Mouse (Mus musculus): Measurements from ENCODE around the gene Zfp316. TPM values are rescaled to one million over a fixed set of nuclear protein-coding genes. Genes with fewer than 3 reads are reported as not detected.

Gene Zfp316
- polyA plus RNA-seq, 1 experiment from 2014 or later = 1.5 TPM

DNA sequence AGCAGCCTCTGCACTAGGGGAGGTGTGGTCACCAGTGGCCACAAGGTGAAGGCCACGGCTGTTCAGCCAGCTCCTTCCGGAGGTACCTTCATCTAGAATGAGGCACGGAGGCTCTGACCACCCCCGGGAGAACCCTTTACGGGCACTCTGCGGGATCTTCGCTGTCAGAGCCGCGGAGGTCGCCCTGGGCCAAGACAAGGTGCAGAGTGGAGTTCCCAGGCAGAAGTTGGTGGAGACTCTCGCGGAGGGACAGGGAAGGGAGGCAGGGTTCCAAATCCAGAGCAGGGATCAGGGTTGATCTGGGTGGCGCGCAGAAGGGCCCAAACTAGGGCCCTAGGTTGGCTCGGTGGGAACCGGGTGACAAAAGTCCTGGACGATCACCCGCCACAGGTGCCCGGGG is 23.1 kb upstream of the Zfp316 start:
- no peaks in the 10 kb centered on the region for H3K36me3 ChIP-seq (ENCODE audit: control insufficient read depth, insufficient read depth)
- WGBS = 5% methylated on average over 14 of the region's 19 CpGs
- H3K4me3 ChIP-seq (ENCODE audit: low read length) = peak overlapping the region; percentile 56
- no peak overlapping the region for H3K27ac ChIP-seq (ENCODE audit: low read length)
- ATAC-seq (replicated peaks; ENCODE audit: extremely low read depth, insufficient read depth, low FRiP score) = no peak
- H3K4me1 ChIP-seq (ENCODE audit: control insufficient read depth, insufficient read depth, low read length) = peaks cover 15% of the 10 kb centered on the region
- peak overlapping the region; percentile 73 for H3K4me2 ChIP-seq (ENCODE audit: low read depth, low read length)
- H3K9ac ChIP-seq (ENCODE audit: low read length) = peak overlapping the region; percentile 58
- 0 out of 2 replicates have a peak, but pooled peaks cover 2% of the 10 kb centered on the region for H3K9me3 ChIP-seq (replicated peaks; ENCODE audit: control insufficient read depth, low read length)
- H3K27me3 ChIP-seq (ENCODE audit: control insufficient read depth, insufficient read depth, low read length) = peaks cover 65% of the 10 kb centered on the region

DNA sequence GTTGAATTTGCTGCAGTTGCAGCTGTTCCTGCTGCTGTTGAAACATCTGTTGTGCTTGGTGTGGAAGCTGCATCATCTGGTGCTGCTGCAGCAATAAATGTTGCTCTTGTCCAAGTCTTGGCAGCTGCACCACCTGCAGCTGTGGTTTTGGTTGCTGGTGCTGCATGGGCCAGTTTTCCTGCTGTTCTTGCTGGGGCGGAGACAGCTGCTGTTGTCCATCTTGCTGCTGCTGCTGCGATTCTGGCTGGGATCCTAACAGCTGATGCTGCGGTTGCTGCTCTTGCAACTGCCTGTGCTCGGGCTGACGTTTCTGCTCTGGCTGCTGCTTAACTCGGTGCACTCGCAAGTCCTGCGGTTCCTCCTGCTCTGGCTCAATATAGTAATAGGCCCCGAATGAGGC is 19.5 kb upstream of the Zfp316 start:
- peaks cover 16% of the 10 kb centered on the region for H3K4me1 ChIP-seq (ENCODE audit: control insufficient read depth, insufficient read depth, low read length)
- 61% methylated on average over 9 of the region's 9 CpGs for WGBS
- ATAC-seq (replicated peaks; ENCODE audit: extremely low read depth, insufficient read depth, low FRiP score) = no peak
- no peak overlapping the region for H3K4me2 ChIP-seq (ENCODE audit: low read depth, low read length)
- H3K4me3 ChIP-seq (ENCODE audit: low read length) = no peak overlapping the region
- no peaks in the 10 kb centered on the region for H3K36me3 ChIP-seq (ENCODE audit: control insufficient read depth, insufficient read depth)
- H3K9me3 ChIP-seq (replicated peaks; ENCODE audit: control insufficient read depth, low read length) = no peaks in the 10 kb centered on the region
- no peak overlapping the region for H3K27ac ChIP-seq (ENCODE audit: low read length)
- H3K27me3 ChIP-seq (ENCODE audit: control insufficient read depth, insufficient read depth, low read length) = peaks cover 85% of the 10 kb centered on the region
- no peak overlapping the region for H3K9ac ChIP-seq (ENCODE audit: low read length)

DNA sequence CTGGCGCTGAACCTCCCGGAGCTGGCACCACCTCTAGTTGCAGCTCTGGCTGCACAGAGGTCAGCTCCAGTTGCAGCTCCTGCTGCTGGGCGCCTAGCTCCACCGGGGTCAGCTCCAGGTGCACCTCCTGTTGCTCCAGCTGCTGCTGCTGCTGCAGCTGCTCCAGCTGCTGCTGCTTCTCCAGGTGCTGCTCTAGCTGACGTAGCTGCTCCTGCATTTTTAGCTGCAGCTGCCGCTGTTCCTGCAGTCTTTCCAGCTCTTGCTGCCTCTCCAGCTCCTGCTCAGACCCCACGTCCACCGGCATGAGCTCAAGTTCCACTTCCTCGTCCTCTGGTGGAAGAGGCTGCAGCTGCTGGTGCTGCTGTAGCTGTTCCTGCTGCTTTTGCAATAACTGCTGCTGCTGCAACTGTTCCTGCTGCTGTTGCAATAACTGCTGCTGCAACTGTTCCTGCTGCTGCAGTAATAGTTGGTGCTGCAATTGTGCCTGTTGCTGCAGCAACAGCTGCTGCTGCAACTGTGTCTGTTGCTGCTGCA is 18.6 kb upstream of the Zfp316 start:
- H3K36me3 ChIP-seq (ENCODE audit: control insufficient read depth, insufficient read depth) = no peaks in the 10 kb centered on the region
- peaks cover 78% of the 10 kb centered on the region for H3K27me3 ChIP-seq (ENCODE audit: control insufficient read depth, insufficient read depth, low read length)
- 13% methylated on average over 9 of the region's 9 CpGs for WGBS
- H3K9ac ChIP-seq (ENCODE audit: low read length) = peak overlapping the region; percentile 10; the same call in 1 of the 2 replicates
- no peak overlapping the region for H3K27ac ChIP-seq (ENCODE audit: low read length)
- H3K4me1 ChIP-seq (ENCODE audit: control insufficient read depth, insufficient read depth, low read length) = peaks cover 11% of the 10 kb centered on the region
- no peaks in the 10 kb centered on the region for H3K9me3 ChIP-seq (replicated peaks; ENCODE audit: control insufficient read depth, low read length)
- peak overlapping the region; percentile 47 for H3K4me3 ChIP-seq (ENCODE audit: low read length)
- peak overlapping the region; percentile 63 for H3K4me2 ChIP-seq (ENCODE audit: low read depth, low read length)
- no peak for ATAC-seq (replicated peaks; ENCODE audit: extremely low read depth, insufficient read depth, low FRiP score)

DNA sequence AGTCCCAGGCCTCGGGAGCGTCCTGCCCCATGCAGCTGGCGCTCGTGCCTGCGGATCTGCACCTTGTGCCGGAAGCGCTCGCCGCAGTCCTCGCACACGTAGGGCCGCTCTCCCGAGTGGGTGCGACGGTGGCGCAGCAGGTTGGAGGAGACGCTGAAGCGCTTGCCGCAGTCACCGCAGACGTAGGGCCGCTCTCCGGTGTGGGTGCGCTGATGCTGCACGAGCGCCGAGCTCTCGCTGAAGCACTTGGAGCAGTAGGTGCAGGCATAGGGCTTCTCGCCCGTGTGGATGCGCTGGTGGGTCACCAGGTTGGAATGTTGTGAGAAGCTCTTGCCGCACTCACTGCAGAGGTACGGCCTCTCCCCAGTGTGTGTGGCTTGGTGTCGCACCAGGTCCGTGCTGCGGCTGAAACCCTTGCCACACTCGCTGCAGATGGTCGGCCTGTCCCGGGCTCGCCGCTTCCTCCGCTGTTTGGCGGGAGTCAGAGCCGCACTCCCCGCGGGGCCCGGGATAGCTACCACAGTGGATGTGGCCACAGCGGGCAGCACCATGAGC is 18.0 kb upstream of the Zfp316 start:
- peak overlapping the region; percentile 47 for H3K4me3 ChIP-seq (ENCODE audit: low read length)
- no peaks in the 10 kb centered on the region for H3K9me3 ChIP-seq (replicated peaks; ENCODE audit: control insufficient read depth, low read length)
- H3K27me3 ChIP-seq (ENCODE audit: control insufficient read depth, insufficient read depth, low read length) = peaks cover 72% of the 10 kb centered on the region
- no peak overlapping the region for H3K27ac ChIP-seq (ENCODE audit: low read length)
- H3K9ac ChIP-seq (ENCODE audit: low read length) = peak overlapping the region; percentile 10; the same call in 1 of the 2 replicates
- no peak; the same call in 1 of the 2 replicates for ATAC-seq (replicated peaks; ENCODE audit: extremely low read depth, insufficient read depth, low FRiP score)
- H3K4me1 ChIP-seq (ENCODE audit: control insufficient read depth, insufficient read depth, low read length) = peaks cover 8% of the 10 kb centered on the region; the same call in 1 of the 2 replicates
- H3K36me3 ChIP-seq (ENCODE audit: control insufficient read depth, insufficient read depth) = no peaks in the 10 kb centered on the region
- 5% methylated on average over 48 of the region's 48 CpGs for WGBS
- H3K4me2 ChIP-seq (ENCODE audit: low read depth, low read length) = peak overlapping the region; percentile 63

DNA sequence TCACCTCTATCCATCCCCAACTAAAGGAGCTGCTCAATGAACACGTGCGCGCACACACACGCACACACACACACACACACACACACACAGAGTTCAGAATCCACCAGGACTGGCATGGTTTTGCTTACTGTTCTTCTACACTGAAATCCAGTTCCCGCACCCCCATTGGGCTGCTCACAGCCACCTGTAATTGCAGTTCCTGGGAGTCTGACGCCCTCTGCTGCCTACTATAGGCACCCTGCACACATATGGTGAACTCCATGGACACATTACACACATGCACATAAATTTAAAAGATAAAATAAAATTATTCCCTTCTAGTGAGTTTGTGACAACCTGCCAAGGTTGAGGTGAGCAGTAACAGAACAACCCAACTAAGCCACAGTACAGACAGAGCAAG is 14.9 kb upstream of the Zfp316 start:
- H3K4me2 ChIP-seq (ENCODE audit: low read depth, low read length) = no peak overlapping the region
- no peaks in the 10 kb centered on the region for H3K36me3 ChIP-seq (ENCODE audit: control insufficient read depth, insufficient read depth)
- ATAC-seq (replicated peaks; ENCODE audit: extremely low read depth, insufficient read depth, low FRiP score) = no peak
- H3K27ac ChIP-seq (ENCODE audit: low read length) = no peak overlapping the region
- H3K9ac ChIP-seq (ENCODE audit: low read length) = no peak overlapping the region
- H3K27me3 ChIP-seq (ENCODE audit: control insufficient read depth, insufficient read depth, low read length) = peaks cover 57% of the 10 kb centered on the region
- H3K4me3 ChIP-seq (ENCODE audit: low read length) = no peak overlapping the region
- H3K9me3 ChIP-seq (replicated peaks; ENCODE audit: control insufficient read depth, low read length) = no peaks in the 10 kb centered on the region
- WGBS = 37% methylated on average over 6 of the region's 6 CpGs
- H3K4me1 ChIP-seq (ENCODE audit: control insufficient read depth, insufficient read depth, low read length) = peaks cover 8% of the 10 kb centered on the region; the same call in 1 of the 2 replicates

DNA sequence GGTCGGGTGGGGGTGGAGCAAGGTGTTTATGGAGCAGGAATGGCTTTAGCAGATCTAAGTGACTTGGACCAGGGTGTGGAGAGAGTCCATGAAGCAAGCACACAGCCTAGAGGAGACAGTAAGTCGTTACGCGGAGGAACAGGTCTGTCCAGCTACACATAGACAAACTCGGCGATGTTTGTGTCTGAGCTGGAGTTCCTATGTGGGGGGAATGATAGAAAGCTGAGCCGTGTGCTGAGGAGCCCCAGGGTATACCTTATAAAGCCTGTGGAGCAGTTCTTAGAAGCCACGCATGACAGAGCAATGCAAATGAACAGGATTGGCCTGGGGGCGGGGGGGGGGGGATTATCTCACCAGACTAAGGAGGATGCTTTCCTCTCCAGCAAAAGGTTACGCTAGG is 9.4 kb upstream of the Zfp316 start:
- H3K27ac ChIP-seq (ENCODE audit: low read length) = no peak overlapping the region
- no peaks in the 10 kb centered on the region for H3K36me3 ChIP-seq (ENCODE audit: control insufficient read depth, insufficient read depth)
- H3K4me3 ChIP-seq (ENCODE audit: low read length) = no peak overlapping the region
- H3K4me2 ChIP-seq (ENCODE audit: low read depth, low read length) = no peak overlapping the region
- no peak overlapping the region for H3K9ac ChIP-seq (ENCODE audit: low read length)
- H3K27me3 ChIP-seq (ENCODE audit: control insufficient read depth, insufficient read depth, low read length) = peaks cover 28% of the 10 kb centered on the region
- ATAC-seq (replicated peaks; ENCODE audit: extremely low read depth, insufficient read depth, low FRiP score) = no peak
- no peaks in the 10 kb centered on the region for H3K9me3 ChIP-seq (replicated peaks; ENCODE audit: control insufficient read depth, low read length)
- WGBS = 50% methylated on average over 10 of the region's 10 CpGs
- H3K4me1 ChIP-seq (ENCODE audit: control insufficient read depth, insufficient read depth, low read length) = no peaks in the 10 kb centered on the region

DNA sequence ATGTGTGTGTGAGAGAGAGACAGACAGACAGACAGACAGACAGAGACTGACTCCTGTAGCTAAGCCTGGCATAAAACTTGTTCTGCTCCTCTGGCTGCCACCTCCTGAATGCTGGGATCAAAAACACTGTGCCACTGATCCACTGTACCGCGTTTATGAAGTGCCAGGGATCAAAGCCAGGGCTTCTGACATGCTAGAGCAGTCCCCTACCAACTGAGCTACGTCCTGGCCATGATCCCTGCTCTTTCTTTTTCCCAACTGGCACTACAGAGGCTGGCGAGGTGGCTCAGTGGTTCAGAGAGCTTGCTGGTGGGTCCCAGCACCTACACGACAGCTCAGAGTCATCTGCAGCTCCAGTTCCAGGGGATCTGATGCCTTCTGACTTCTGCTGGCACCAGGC is 5.9 kb upstream of the Zfp316 start:
- H3K4me1 ChIP-seq (ENCODE audit: control insufficient read depth, insufficient read depth, low read length) = peaks cover under 1% of the 10 kb centered on the region; the same call in 1 of the 2 replicates
- no peak for ATAC-seq (replicated peaks; ENCODE audit: extremely low read depth, insufficient read depth, low FRiP score)
- WGBS = 44% methylated on average over 5 of the region's 5 CpGs
- H3K27ac ChIP-seq (ENCODE audit: low read length) = no peak overlapping the region
- no peaks in the 10 kb centered on the region for H3K9me3 ChIP-seq (replicated peaks; ENCODE audit: control insufficient read depth, low read length)
- H3K4me3 ChIP-seq (ENCODE audit: low read length) = no peak overlapping the region
- no peak overlapping the region for H3K9ac ChIP-seq (ENCODE audit: low read length)
- peaks cover 20% of the 10 kb centered on the region for H3K27me3 ChIP-seq (ENCODE audit: control insufficient read depth, insufficient read depth, low read length)
- no peaks in the 10 kb centered on the region for H3K36me3 ChIP-seq (ENCODE audit: control insufficient read depth, insufficient read depth)
- no peak overlapping the region for H3K4me2 ChIP-seq (ENCODE audit: low read depth, low read length)

DNA sequence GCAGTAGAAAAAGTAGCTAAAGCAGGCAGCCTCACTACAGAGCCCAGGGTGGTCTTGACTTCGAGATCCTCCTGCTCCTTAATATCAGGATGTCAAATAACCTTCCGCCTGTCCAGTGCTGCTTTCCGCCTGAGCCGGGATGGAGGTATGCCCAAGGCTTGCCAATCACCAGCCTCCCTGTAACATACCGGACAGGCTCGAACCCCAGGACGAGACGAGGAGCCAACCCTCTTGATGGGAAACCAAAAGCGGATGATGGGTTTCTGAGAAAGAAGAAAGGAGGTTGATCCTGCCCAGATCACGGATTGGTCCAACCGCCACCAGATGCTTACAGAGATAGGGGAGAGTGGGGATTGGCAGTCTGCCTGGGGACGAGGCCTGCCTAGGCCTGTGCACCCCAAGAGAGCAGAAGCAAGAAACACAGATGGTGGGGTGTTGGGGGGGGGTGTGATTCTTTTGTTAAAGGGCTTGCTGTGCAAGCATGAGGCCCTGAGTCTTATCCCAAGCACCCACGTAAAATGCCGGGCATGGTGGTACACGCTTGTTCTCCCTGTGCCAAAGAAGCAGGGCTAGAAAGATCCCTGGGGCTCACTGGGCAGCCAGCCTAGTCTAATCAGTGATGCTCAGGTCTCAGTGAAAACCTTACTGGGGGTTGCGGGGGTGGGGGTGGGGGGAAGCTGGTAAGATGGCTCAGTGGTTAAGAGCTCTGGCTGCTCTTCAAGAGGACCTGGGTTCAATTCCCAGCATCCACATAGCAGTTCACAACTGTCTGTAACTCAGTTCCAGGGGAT is 2.9 kb upstream of the Zfp316 start:
- Histone ChIP-seq H3K4me3 (ENCODE audit: low read length) (no peak overlapping the region), H3K36me3 (ENCODE audit: control insufficient read depth, insufficient read depth) (no peaks in the 10 kb centered on the region), H3K9ac (ENCODE audit: low read length) (no peak overlapping the region), H3K27me3 (ENCODE audit: control insufficient read depth, insufficient read depth, low read length) (peaks cover 8% of the 10 kb centered on the region), H3K27ac (ENCODE audit: low read length) (no peak overlapping the region), H3K9me3 (replicated peaks; ENCODE audit: control insufficient read depth, low read length) (no peaks in the 10 kb centered on the region), H3K4me2 (ENCODE audit: low read depth, low read length) (no peak overlapping the region), H3K4me1 (ENCODE audit: control insufficient read depth, insufficient read depth, low read length) (peaks cover 14% of the 10 kb centered on the region)
- no peak for ATAC-seq (replicated peaks; ENCODE audit: extremely low read depth, insufficient read depth, low FRiP score)
- WGBS = 84% methylated on average over 16 of the region's 16 CpGs

DNA sequence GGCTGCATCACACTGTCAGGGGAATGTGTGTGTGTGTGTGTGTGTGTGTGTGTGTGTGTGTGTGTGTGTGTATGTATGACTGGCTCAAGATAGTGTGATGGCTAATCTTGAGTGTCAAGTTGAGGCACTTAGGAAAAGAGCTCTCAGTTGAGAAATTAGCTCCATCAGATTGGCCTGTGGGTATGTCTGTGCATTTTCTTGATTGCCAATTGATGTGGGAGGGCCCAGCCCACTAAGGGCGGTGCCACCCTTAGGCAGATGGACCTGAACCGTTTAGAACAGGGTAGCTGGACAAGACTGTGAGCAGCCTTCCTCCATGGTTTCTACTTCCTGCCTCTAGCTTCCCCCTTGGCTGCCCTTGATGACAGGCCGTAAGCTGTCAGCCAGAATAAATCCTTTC is 2.3 kb upstream of the Zfp316 start:
- no peak for ATAC-seq (replicated peaks; ENCODE audit: extremely low read depth, insufficient read depth, low FRiP score)
- no peak overlapping the region for H3K9ac ChIP-seq (ENCODE audit: low read length)
- 71% methylated on average over 3 of the region's 3 CpGs for WGBS
- H3K4me1 ChIP-seq (ENCODE audit: control insufficient read depth, insufficient read depth, low read length) = peaks cover 14% of the 10 kb centered on the region
- H3K36me3 ChIP-seq (ENCODE audit: control insufficient read depth, insufficient read depth) = no peaks in the 10 kb centered on the region
- H3K27ac ChIP-seq (ENCODE audit: low read length) = no peak overlapping the region
- H3K4me2 ChIP-seq (ENCODE audit: low read depth, low read length) = no peak overlapping the region
- H3K27me3 ChIP-seq (ENCODE audit: control insufficient read depth, insufficient read depth, low read length) = peaks cover 2% of the 10 kb centered on the region
- no peak overlapping the region for H3K4me3 ChIP-seq (ENCODE audit: low read length)
- no peaks in the 10 kb centered on the region for H3K9me3 ChIP-seq (replicated peaks; ENCODE audit: control insufficient read depth, low read length)
